Mouse (Mus musculus) midbrain, embryonic 13.5 days (tissue): Measurements from ENCODE around the gene Optc. TPM values are rescaled to one million over a fixed set of nuclear protein-coding genes. Genes with fewer than 3 reads are reported as not detected.
A peak's percentile ranks its signal among the peaks of the same experiment; 100 is the strongest.

Experiments used
- ATAC-seq: fragments of 200-750 bp; cut with Nextera tagmentation; 2 replicates; pipeline ENCODE4 v1.8.0; 2017; ENCODE audit warnings: mild to moderate bottlenecking, moderate TSS enrichment, moderate library complexity
- H3K27ac ChIP-seq: fragments of 300-500 bp; sonication (generic); 2 replicates; pipeline ENCODE4 v1.5.1; 2015; ENCODE audit warnings: inconsistent platforms, mild to moderate bottlenecking, moderate library complexity
- H3K27me3 ChIP-seq: fragments of 300-500 bp; sonication (generic); 2 replicates; pipeline ENCODE4 v1.6.1; 2015; ENCODE audit warnings: mild to moderate bottlenecking, inconsistent platforms
- H3K36me3 ChIP-seq: fragments of 300-500 bp; sonication (generic); 2 replicates; pipeline ENCODE4 v1.6.1; 2015; ENCODE audit warnings: mild to moderate bottlenecking, inconsistent platforms
- H3K4me1 ChIP-seq: fragments of 300-500 bp; sonication (generic); replicated peaks from 2 replicates; pipeline ENCODE4 v1.6.1; 2015; ENCODE audit warnings: inconsistent platforms
- H3K4me2 ChIP-seq: fragments of 300-500 bp; sonication (generic); replicated peaks from 2 replicates; pipeline ENCODE4 v1.6.1; 2015; ENCODE audit warnings: moderate library complexity, mild to moderate bottlenecking, inconsistent platforms
- H3K4me3 ChIP-seq: fragments of 300-500 bp; sonication (generic); replicated peaks from 2 replicates; pipeline ENCODE4 v1.5.1; 2015; ENCODE audit warnings: mild to moderate bottlenecking, inconsistent platforms
- H3K9ac ChIP-seq: fragments of 300-500 bp; sonication (generic); replicated peaks from 2 replicates; pipeline ENCODE4 v1.6.1; 2015; ENCODE audit warnings: mild to moderate bottlenecking, inconsistent platforms
- H3K9me3 ChIP-seq: fragments of 300-500 bp; sonication (generic); 2 replicates; pipeline ENCODE4 v1.6.1; 2016; ENCODE audit warnings: mild to moderate bottlenecking, inconsistent platforms
- WGBS: fragments of 180-500 bp; shearing (Covaris S2); methylation state at CpG from one replicate; pipeline ENCODE4 v1.1.7; 2015; 5-methylcytosine and 5-hydroxymethylcytosine counted together
- polyA plus RNA-seq: library from polyadenylated mRNA; unstranded; fragments of >200 nt; fragmentation: Nextera tagmentation; extraction: Ambion mirVana; gene quantifications from 2 replicates; pipeline ENCODE4 v1.2.1, GENCODE M21; 2015

Optc gene
- polyA plus RNA-seq, 1 experiment from 2014 or later, result 4.9 TPM

DNA sequence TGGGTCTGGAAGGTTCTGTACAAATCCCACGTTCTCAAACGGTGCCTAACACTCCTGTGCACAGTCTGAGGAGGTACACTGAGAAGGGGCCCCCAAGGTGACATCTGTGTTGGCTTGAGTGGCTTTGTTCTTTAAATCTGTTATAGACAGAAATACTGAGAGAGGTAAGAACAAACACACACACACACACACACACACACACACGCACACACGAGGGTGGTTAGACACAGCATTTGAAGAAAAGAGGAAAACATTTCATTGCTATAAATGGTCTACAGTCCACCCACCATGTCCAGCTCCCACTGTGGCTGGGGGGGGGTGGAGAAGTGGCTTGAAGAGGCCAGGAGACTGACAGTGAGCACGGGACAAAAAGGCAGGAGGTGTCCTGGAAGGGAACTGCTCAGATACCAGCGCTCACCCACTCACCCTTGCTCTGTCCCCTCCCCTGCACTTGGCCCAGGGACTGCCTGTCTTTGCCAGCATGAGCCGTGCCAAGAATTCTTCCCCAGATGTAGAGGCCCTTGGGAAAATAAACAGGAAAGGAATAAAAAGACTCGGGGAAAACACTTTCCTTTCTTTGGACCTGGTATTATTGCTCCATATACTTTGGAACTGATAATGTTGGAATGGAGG is 8.0 kb upstream of the Optc start:
- no peaks in the 10 kb centered on the region for H3K27me3 ChIP-seq
- H3K9ac ChIP-seq, result no peak overlapping the region
- no peak overlapping the region for H3K27ac ChIP-seq
- no peak overlapping the region for H3K4me2 ChIP-seq
- ATAC-seq, result no peak
- H3K9me3 ChIP-seq, result no peaks in the 10 kb centered on the region
- 72% methylated on average over 8 of the region's 8 CpGs for WGBS
- H3K36me3 ChIP-seq, result no peaks in the 10 kb centered on the region
- no peak overlapping the region for H3K4me3 ChIP-seq
- H3K4me1 ChIP-seq, result peaks cover 31% of the 10 kb centered on the region

GRCm38 (mm10) chr1:133915115-133915514 is 7.3 kb upstream of the Optc start:
- WGBS, result 91% methylated on average over 13 of the region's 13 CpGs
- H3K4me2 ChIP-seq, result no peak overlapping the region
- H3K9ac ChIP-seq, result no peak overlapping the region
- no peaks in the 10 kb centered on the region for H3K9me3 ChIP-seq
- peaks cover 24% of the 10 kb centered on the region for H3K4me1 ChIP-seq
- H3K27ac ChIP-seq, result no peak overlapping the region
- no peak for ATAC-seq
- peaks cover 5% of the 10 kb centered on the region for H3K27me3 ChIP-seq
- no peak overlapping the region for H3K4me3 ChIP-seq
- H3K36me3 ChIP-seq, result no peaks in the 10 kb centered on the region

- H3K27ac ChIP-seq, result no peak overlapping the region
- ATAC-seq, result no peak
- no peak overlapping the region for H3K4me3 ChIP-seq
- H3K9ac ChIP-seq, result no peak overlapping the region
- peaks cover 25% of the 10 kb centered on the region for H3K4me1 ChIP-seq
- 78% methylated on average over 6 of the region's 6 CpGs for WGBS
- H3K27me3 ChIP-seq, result peaks cover 9% of the 10 kb centered on the region
- H3K36me3 ChIP-seq, result no peaks in the 10 kb centered on the region
- no peaks in the 10 kb centered on the region for H3K9me3 ChIP-seq
- H3K4me2 ChIP-seq, result no peak overlapping the region
Observed at GRCm38 (mm10) chr1:133913018-133913417, 5.2 kb upstream of the Optc start.

- ATAC-seq, result no peak
- H3K36me3 ChIP-seq, result no peaks in the 10 kb centered on the region
- no peaks in the 10 kb centered on the region for H3K9me3 ChIP-seq
- H3K9ac ChIP-seq, result no peak overlapping the region
- peaks cover 9% of the 10 kb centered on the region for H3K27me3 ChIP-seq
- 24% methylated on average over 4 of the region's 4 CpGs for WGBS
- H3K4me2 ChIP-seq, result no peak overlapping the region
- H3K27ac ChIP-seq, result no peak overlapping the region
- no peak overlapping the region for H3K4me3 ChIP-seq
- peaks cover 34% of the 10 kb centered on the region for H3K4me1 ChIP-seq
Observed at GRCm38 (mm10) chr1:133911456-133911855, 3.7 kb upstream of the Optc start.

GRCm38 (mm10) chr1:133911008-133911407 is 3.2 kb upstream of the Optc start:
- WGBS, result 72% methylated on average over 4 of the region's 4 CpGs
- H3K27ac ChIP-seq, result no peak overlapping the region

GRCm38 (mm10) chr1:133910108-133910507 is 2.3 kb upstream of the Optc start:
- no peak for ATAC-seq
- no peak overlapping the region for H3K9ac ChIP-seq
- H3K4me1 ChIP-seq, result peaks cover 32% of the 10 kb centered on the region
- peaks cover 9% of the 10 kb centered on the region for H3K27me3 ChIP-seq
- H3K27ac ChIP-seq, result no peak overlapping the region
- no peak overlapping the region for H3K4me2 ChIP-seq
- no peaks in the 10 kb centered on the region for H3K36me3 ChIP-seq
- no peaks in the 10 kb centered on the region for H3K9me3 ChIP-seq
- 93% methylated on average over 7 of the region's 7 CpGs for WGBS
- no peak overlapping the region for H3K4me3 ChIP-seq

More at GRCm38 (mm10) chr1:133911008-133911407, 3.2 kb upstream of the Optc start:
- Histone ChIP-seq H3K4me3 (no peak overlapping the region), H3K36me3 (no peaks in the 10 kb centered on the region), H3K4me2 (no peak overlapping the region), H3K27me3 (peaks cover 9% of the 10 kb centered on the region), H3K4me1 (peaks cover 34% of the 10 kb centered on the region), H3K9ac (no peak overlapping the region), H3K9me3 (no peaks in the 10 kb centered on the region)
- no peak for ATAC-seq

DNA sequence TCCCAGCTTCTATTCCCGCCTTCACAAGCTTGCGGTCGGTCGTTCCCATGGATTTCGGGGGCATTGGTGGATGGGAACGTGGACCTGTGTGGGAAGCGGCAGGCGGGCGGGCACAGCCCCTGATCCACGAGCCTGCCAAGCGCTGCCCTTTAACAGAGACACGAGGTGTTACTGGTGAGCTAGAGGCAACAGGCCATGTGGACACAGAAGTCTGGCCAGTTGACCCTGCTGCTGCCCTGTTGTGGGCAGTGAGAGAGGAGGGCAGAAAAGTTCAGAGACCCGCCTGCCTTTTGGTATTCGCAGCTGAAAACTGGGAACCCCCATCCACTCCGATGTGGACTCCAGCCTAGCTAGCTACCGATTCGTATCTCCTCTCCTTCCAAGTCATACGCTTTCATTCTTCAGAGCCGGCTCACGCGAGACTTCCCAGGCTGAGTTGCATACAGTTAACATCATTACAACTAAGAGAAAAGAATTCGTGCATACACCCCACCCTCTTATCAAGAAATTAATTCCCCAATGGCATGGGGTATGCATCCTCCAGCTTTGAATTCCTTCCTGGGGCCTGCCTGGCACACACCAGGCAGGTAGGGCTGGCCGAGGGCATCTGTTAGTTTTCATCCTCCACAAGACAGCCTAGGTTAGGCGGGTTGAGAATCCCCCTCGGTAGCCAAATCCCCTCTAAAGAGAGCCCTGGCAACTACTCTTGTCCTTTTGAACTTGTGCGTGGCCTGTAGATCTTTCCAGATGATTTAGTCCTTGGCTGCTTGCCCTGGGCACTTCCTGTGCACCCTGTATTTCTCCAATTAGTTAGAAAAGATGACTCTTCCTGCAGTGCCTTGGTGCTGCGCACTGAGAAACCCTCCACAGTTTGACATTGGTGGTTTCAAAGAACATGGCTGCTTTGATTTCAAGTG is 1.1 kb upstream of the Optc start:
- Histone ChIP-seq H3K27me3 (peaks cover 9% of the 10 kb centered on the region), H3K9ac (peak overlapping the region; percentile 73), H3K27ac (peak overlapping the region; percentile 79), H3K36me3 (no peaks in the 10 kb centered on the region), H3K4me1 (peaks cover 32% of the 10 kb centered on the region), H3K9me3 (no peaks in the 10 kb centered on the region), H3K4me3 (peak overlapping the region; percentile 43), H3K4me2 (peak overlapping the region; percentile 78)
- 16% methylated on average over 27 of the region's 27 CpGs for WGBS
- no peak for ATAC-seq

DNA sequence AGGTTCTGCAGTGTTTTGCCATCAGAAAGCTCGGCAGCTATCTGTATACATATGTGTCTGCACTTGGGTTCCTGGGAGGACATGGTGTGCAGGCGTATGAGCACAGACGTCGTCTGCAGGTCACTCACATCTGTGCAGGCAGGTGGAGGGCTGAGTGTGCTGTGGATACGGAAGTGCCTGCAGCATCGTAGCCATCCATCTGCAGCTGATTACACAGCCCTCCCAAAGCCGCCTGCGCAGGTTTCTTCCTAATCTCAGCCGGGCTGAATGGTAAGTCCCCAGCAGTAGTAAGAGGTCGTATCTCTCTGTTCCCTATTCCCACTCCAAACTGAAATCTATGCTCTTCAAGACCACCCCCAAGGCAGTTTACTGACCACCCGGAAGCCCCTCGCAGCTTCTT is 1.4 kb downstream of the Optc start:
- H3K4me1 ChIP-seq, result peaks cover 32% of the 10 kb centered on the region
- H3K4me3 ChIP-seq, result no peak overlapping the region
- H3K9me3 ChIP-seq, result no peaks in the 10 kb centered on the region
- no peak for ATAC-seq
- H3K4me2 ChIP-seq, result peak overlapping the region; percentile 19; the same call in 1 of the 2 replicates
- no peaks in the 10 kb centered on the region for H3K36me3 ChIP-seq
- H3K27me3 ChIP-seq, result peaks cover 9% of the 10 kb centered on the region
- 43% methylated on average over 12 of the region's 12 CpGs for WGBS
- H3K9ac ChIP-seq, result no peak overlapping the region
- H3K27ac ChIP-seq, result no peak overlapping the region

GRCm38 (mm10) chr1:133900825-133901224 is 7.0 kb downstream of the Optc start:
- 75% methylated on average over 9 of the region's 9 CpGs for WGBS
- Histone ChIP-seq H3K4me2 (no peak overlapping the region), H3K4me1 (0 out of 2 replicates have a peak, but pooled peaks cover 3% of the 10 kb centered on the region), H3K9ac (no peak overlapping the region), H3K4me3 (no peak overlapping the region), H3K27ac (no peak overlapping the region), H3K9me3 (no peaks in the 10 kb centered on the region), H3K27me3 (no peaks in the 10 kb centered on the region), H3K36me3 (no peaks in the 10 kb centered on the region)
- no peak for ATAC-seq

DNA sequence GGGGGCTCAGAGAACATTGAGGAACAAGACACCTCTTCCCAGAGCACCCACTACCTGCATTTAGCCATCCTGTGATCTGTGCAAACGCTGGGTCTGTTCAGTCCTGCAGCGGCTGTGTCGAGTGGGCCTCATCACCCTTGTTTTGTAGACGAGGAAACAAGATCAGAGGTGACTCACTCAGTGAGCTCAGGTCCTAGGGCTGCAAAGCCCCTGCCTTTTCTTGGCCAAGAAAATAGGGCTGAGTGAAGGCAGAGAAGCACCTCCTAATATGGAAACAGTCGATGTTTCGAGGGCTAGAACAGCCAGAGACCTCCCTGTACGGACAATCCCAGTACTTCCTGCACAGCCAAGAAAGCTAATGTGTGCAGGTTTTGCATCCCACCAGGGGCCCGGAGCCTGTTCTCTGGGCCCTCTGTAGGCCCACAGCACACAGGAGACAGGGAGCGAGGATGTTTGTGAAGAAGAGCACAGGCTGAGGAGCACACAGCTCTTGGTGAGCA is 8.7 kb downstream of the Optc start:
- H3K4me1 ChIP-seq, result 0 out of 2 replicates have a peak, but pooled peaks cover 3% of the 10 kb centered on the region
- H3K4me3 ChIP-seq, result no peak overlapping the region
- no peaks in the 10 kb centered on the region for H3K27me3 ChIP-seq
- no peak for ATAC-seq
- H3K36me3 ChIP-seq, result no peaks in the 10 kb centered on the region
- 0 out of 2 replicates have a peak overlapping the region, but pooled peaks have one; percentile 3 for H3K9ac ChIP-seq
- 81% methylated on average over 9 of the region's 9 CpGs for WGBS
- H3K4me2 ChIP-seq, result no peak overlapping the region
- H3K9me3 ChIP-seq, result no peaks in the 10 kb centered on the region
- H3K27ac ChIP-seq, result no peak overlapping the region

- Histone ChIP-seq H3K9ac (no peak overlapping the region), H3K9me3 (no peaks in the 10 kb centered on the region), H3K27me3 (no peaks in the 10 kb centered on the region), H3K27ac (no peak overlapping the region), H3K4me3 (no peak overlapping the region), H3K36me3 (no peaks in the 10 kb centered on the region), H3K4me1 (peaks cover 12% of the 10 kb centered on the region; the same call in 1 of the 2 replicates), H3K4me2 (no peak overlapping the region)
- no peak for ATAC-seq
- WGBS, result 73% methylated on average over 6 of the region's 6 CpGs
Observed at GRCm38 (mm10) chr1:133897293-133897692, 10.5 kb downstream of the Optc start.

- peaks cover 8% of the 10 kb centered on the region; the same call in 1 of the 2 replicates for H3K27me3 ChIP-seq
- no peaks in the 10 kb centered on the region for H3K9me3 ChIP-seq
- H3K27ac ChIP-seq, result no peak overlapping the region
- peak; percentile 14; the same call in 1 of the 2 replicates for ATAC-seq
- WGBS, result 34% methylated on average over 5 of the region's 5 CpGs
- H3K36me3 ChIP-seq, result no peaks in the 10 kb centered on the region
- H3K4me3 ChIP-seq, result no peak overlapping the region
- 0 out of 2 replicates have a peak overlapping the region, but pooled peaks have one; percentile 3 for H3K9ac ChIP-seq
- H3K4me2 ChIP-seq, result no peak overlapping the region
- H3K4me1 ChIP-seq, result peaks cover 65% of the 10 kb centered on the region
Observed at GRCm38 (mm10) chr1:133891489-133891888, 16.3 kb downstream of the Optc start.
